Comparison of ENCODE assay signal across 17 mouse cellular contexts in genomic region chr11:85712026-85712804, GRCm38 (mm10).
DNase-seq lines count a peak whose midpoint lies in the region; ATAC-seq lines count a peak whose summit lies in the region.
"Had no signal": no experiment of that assay in that cellular context is flagged by ENCODE, and none has a peak within 500 bp of the region (broad histone marks: within the 10 kb centered on the region; RNA-seq: fewer than 3 reads in every experiment).

No protein-coding gene starts in this region.

- no peak for ATAC-seq in heart, embryonic 16.5 days (replicated peaks; ENCODE audit: extremely low read depth, insufficient read depth, low FRiP score)
- ATAC-seq in lung, embryonic 15.5 days (ENCODE audit: borderline replicate concordance, extremely low read depth, low FRiP score, low TSS enrichment), result no peak
- no peak for ATAC-seq in limb, embryonic 11.5 days (ENCODE audit: insufficient number of reproducible peaks, low FRiP score, low TSS enrichment, low read depth)

- peak overlapping the region; percentile 3; the same call in 1 of the 2 replicates for H3K27ac ChIP-seq in heart, embryonic 16.5 days (ENCODE audit: low read length)
- H3K27ac ChIP-seq in lung, embryonic 15.5 days, result peak overlapping the region; percentile 96
- H3K27ac ChIP-seq in limb, embryonic 11.5 days (replicated peaks; ENCODE audit: low read depth, low read length), result peak overlapping the region; percentile 30; the same call in 1 of the 2 replicates
- H3K27ac ChIP-seq: hindbrain, embryonic 13.5 days; intestine, embryonic 15.5 days had no signal

- H3K27me3 ChIP-seq in heart, embryonic 16.5 days (ENCODE audit: control insufficient read depth, insufficient read depth, low read length), result 0 out of 2 replicates have a peak, but pooled peaks cover 4% of the 10 kb centered on the region
- no peaks in the 10 kb centered on the region for H3K27me3 ChIP-seq in lung, embryonic 15.5 days
- H3K27me3 ChIP-seq in limb, embryonic 11.5 days (ENCODE audit: control insufficient read depth, insufficient read depth, low read length), result no peaks in the 10 kb centered on the region
- H3K27me3 ChIP-seq: CH12.LX had no signal

- peak; percentile 47 for DNase-seq in adrenal gland, adult 8-10 months
- DNase-seq in adrenal gland, postnatal 10 days, result no peak
- DNase-seq in heart, adult 8-10 months (ENCODE audit: low spot score), result no peak
- DNase-seq in lung, adult 18-20 months, result no peak
- no peak for DNase-seq in limb, embryonic 11.5 days (ENCODE audit: low spot score)
- no peak for DNase-seq in retina, embryonic 14.5 days (ENCODE audit: low spot score)
- DNase-seq: cerebellum, adult 9-11 months; lung, postnatal 14 days; midbrain, embryonic 14.5 days; retina, postnatal 1 day; right cerebral cortex, postnatal 4 days had no signal

- no peak overlapping the region for H3K9ac ChIP-seq in heart, embryonic 16.5 days (ENCODE audit: low read length)
- H3K9ac ChIP-seq in lung, embryonic 15.5 days, result no peak overlapping the region
- no peak overlapping the region for H3K9ac ChIP-seq in limb, embryonic 11.5 days (ENCODE audit: low read length)
- H3K9ac ChIP-seq: hindbrain, embryonic 13.5 days; intestine, embryonic 15.5 days had no signal

- no peaks in the 10 kb centered on the region for H3K36me3 ChIP-seq in heart, embryonic 16.5 days (ENCODE audit: control insufficient read depth, insufficient read depth)
- no peaks in the 10 kb centered on the region for H3K36me3 ChIP-seq in lung, embryonic 15.5 days
- no peaks in the 10 kb centered on the region for H3K36me3 ChIP-seq in limb, embryonic 11.5 days (ENCODE audit: control insufficient read depth, insufficient read depth, low read length)
- H3K36me3 ChIP-seq: hindbrain, embryonic 13.5 days; intestine, embryonic 15.5 days had no signal

- 82% methylated on average over 8 of the region's 8 CpGs for WGBS in heart, embryonic 16.5 days
- 75% methylated on average over 8 of the region's 8 CpGs for WGBS in lung, embryonic 15.5 days
- WGBS in limb, embryonic 11.5 days, result 84% methylated on average over 8 of the region's 8 CpGs

- H3K4me2 ChIP-seq in heart, embryonic 16.5 days (ENCODE audit: low read depth, low read length), result no peak overlapping the region
- H3K4me2 ChIP-seq in lung, embryonic 15.5 days, result no peak overlapping the region
- no peak overlapping the region for H3K4me2 ChIP-seq in limb, embryonic 11.5 days (ENCODE audit: low read depth, severe bottlenecking)
- H3K4me2 ChIP-seq: heart, embryonic 11.5 days; hindbrain, embryonic 13.5 days; intestine, embryonic 15.5 days had no signal

- no peaks in the 10 kb centered on the region for H3K9me3 ChIP-seq in heart, embryonic 16.5 days (replicated peaks; ENCODE audit: control insufficient read depth, low read length)
- H3K9me3 ChIP-seq in lung, embryonic 15.5 days, result no peaks in the 10 kb centered on the region
- no peaks in the 10 kb centered on the region for H3K9me3 ChIP-seq in limb, embryonic 11.5 days (ENCODE audit: control insufficient read depth, low read length)
- H3K9me3 ChIP-seq: hindbrain, embryonic 13.5 days; intestine, embryonic 15.5 days had no signal

- H3K4me1 ChIP-seq in heart, embryonic 16.5 days (ENCODE audit: control insufficient read depth, insufficient read depth, low read length), result peaks cover 12% of the 10 kb centered on the region
- H3K4me1 ChIP-seq in lung, embryonic 15.5 days, result peaks cover 40% of the 10 kb centered on the region
- peaks cover 41% of the 10 kb centered on the region for H3K4me1 ChIP-seq in limb, embryonic 11.5 days (ENCODE audit: control insufficient read depth, insufficient read depth, low read length)

- no peak overlapping the region for H3K4me3 ChIP-seq in heart, embryonic 16.5 days (ENCODE audit: low read length)
- H3K4me3 ChIP-seq in lung, embryonic 15.5 days, result no peak overlapping the region
- H3K4me3 ChIP-seq in limb, embryonic 11.5 days (ENCODE audit: low read depth, low read length), result no peak overlapping the region
- H3K4me3 ChIP-seq: hindbrain, embryonic 13.5 days; intestine, embryonic 15.5 days had no signal

Comparison
In these comparisons a context has a peak if more than half of its experiments do, and no peak if none do; other contexts are left out.
1. H3K27ac ChIP-seq: peak in every context shown above with its lines; median percentile 96 in lung, embryonic 15.5 days; 30 in limb, embryonic 11.5 days; 3 in heart, embryonic 16.5 days.